Mouse (Mus musculus) C2C12 (cell line): Measurements from ENCODE around the gene Vmo1. TPM values are rescaled to one million over a fixed set of nuclear protein-coding genes. Genes with fewer than 3 reads are reported as not detected.

Experiments
- H3K27me3 ChIP-seq: one replicate; pipeline ENCODE4 v1.6.1; 2011; ENCODE audit not compliant: control insufficient read depth, insufficient read depth, insufficient read length
- H3K36me3 ChIP-seq: one replicate; pipeline ENCODE4 v1.6.1; 2011; ENCODE audit not compliant: control insufficient read depth, insufficient read depth
- H3K4me3 ChIP-seq: one replicate; pipeline ENCODE4 v1.5.1; 2011; ENCODE audit warnings: mild to moderate bottlenecking, control low read depth; ENCODE audit not compliant: poor library complexity, insufficient read depth, severe bottlenecking
- H3K79me2 ChIP-seq: one replicate; pipeline ENCODE4 v1.6.1; 2011; ENCODE audit not compliant: control insufficient read depth, insufficient read depth
- H3K79me3 ChIP-seq: one replicate; pipeline ENCODE4 v1.6.1; 2011; ENCODE audit warnings: low read depth, control low read depth
- H3ac ChIP-seq: one replicate; pipeline ENCODE3; 2011; ENCODE audit warnings: low read depth; ENCODE audit not compliant: control insufficient read depth, insufficient read length
- CEBPB ChIP-seq: IDR thresholded peaks from one replicate; pipeline ENCODE4 v1.6.1; 2011; ENCODE audit warnings: low read depth, mild to moderate bottlenecking, control low read depth, moderate library complexity
- CTCF ChIP-seq: IDR thresholded peaks from one replicate; pipeline ENCODE4 v1.5.1; 2011; ENCODE audit not compliant: control insufficient read depth, insufficient read depth, insufficient read length
- FOSL1 ChIP-seq: IDR thresholded peaks from one replicate; pipeline ENCODE4 v1.8.0; 2011; ENCODE audit warnings: mild to moderate bottlenecking, low read length; ENCODE audit not compliant: poor library complexity, insufficient read depth, severe bottlenecking
- MAX ChIP-seq: IDR thresholded peaks from one replicate; pipeline ENCODE4 v1.6.1; 2011; ENCODE audit warnings: mild to moderate bottlenecking, control low read depth
- MYOD1 ChIP-seq: IDR thresholded peaks from one replicate; pipeline ENCODE4 v1.6.1; 2011; ENCODE audit warnings: low read depth; ENCODE audit not compliant: control insufficient read depth, insufficient read length
- MYOG ChIP-seq: IDR thresholded peaks from one replicate; pipeline ENCODE4 v1.6.1; 2011; ENCODE audit not compliant: control insufficient read depth, insufficient read length; ENCODE audit errors: extremely low read depth
- USF1 ChIP-seq: IDR thresholded peaks from one replicate; pipeline ENCODE4 v1.6.1; 2011; ENCODE audit warnings: low read depth, mild to moderate bottlenecking, control low read depth, moderate library complexity
- polyA plus RNA-seq: library from polyadenylated mRNA; unstranded; fragments of >200 nt; fragmentation: generic; extraction: Trizol; gene quantifications from one replicate; pipeline ENCODE4 v1.2.1, GENCODE M21; 2012; ENCODE audit warnings: missing spikeins

Gene Vmo1
- polyA plus RNA-seq, 1 experiment, result not detected

DNA sequence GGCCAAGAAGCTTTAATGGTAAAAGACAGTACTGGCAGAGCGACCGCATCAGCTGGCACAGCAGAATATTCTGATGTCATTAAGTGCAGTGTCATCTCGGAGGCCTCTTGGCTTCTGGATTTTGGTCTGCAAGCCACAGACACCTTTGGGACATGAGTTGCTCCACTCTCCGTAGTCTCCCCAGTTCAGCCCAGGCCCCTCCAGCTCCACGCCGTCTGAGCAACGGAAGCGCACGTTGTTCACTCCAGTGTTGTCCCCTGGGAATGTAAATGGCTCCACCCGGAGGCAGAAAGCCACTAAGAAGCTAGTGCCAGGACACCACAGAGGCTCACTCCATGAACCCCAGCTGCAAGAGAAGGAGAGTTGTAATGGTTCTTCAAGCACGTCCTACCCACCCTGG lies 896 bp downstream of the Vmo1 start:
- H3K79me2 ChIP-seq, result no peaks in the 10 kb centered on the region
- no peak overlapping the region for H3K4me3 ChIP-seq
- no peak for TF ChIP-seq CEBPB
- no peak for TF ChIP-seq MYOD1
- no peak for TF ChIP-seq MYOG
- H3K36me3 ChIP-seq, result no peaks in the 10 kb centered on the region
- no peak overlapping the region for H3ac ChIP-seq
- H3K79me3 ChIP-seq, result no peaks in the 10 kb centered on the region
- H3K27me3 ChIP-seq, result peaks cover 34% of the 10 kb centered on the region

DNA sequence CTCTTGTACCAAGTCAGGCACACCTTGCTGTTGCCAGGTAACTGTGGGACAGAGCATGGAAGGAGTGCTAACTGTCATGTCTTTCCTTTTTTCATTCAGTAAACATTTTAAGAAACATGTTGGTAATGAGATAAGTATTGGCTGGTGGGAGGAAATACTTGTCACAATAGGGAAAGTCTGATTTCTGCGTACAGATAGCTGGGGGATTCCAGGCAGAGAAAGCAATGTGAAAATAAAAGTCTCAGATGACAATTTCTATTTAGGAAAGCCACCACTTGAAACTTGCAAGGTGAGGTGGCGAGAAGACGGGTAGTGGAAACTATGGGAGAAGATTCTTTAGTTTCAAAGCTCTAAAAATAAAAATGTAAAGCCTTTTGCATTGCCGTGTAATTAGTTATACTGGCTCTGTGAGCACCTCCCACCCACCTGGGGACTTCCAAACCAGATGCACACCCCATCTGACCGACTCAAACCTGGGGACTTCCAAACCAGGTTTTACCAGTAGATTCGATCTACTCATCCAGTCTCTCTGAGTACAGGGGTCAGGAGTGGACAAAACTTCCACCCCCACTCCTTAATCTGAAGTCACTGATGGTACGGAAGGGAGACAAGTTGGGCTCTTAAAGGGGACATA lies 1.6 kb downstream of the Vmo1 start:
- H3ac ChIP-seq, result no peak overlapping the region
- no peak for TF ChIP-seq FOSL1
- TF ChIP-seq CEBPB, result no peak
- no peak for TF ChIP-seq MYOD1
- TF ChIP-seq MYOG, result no peak
- no peak for TF ChIP-seq CTCF
- TF ChIP-seq MAX, result no peak
- no peak for TF ChIP-seq USF1
- no peaks in the 10 kb centered on the region for H3K79me3 ChIP-seq

DNA sequence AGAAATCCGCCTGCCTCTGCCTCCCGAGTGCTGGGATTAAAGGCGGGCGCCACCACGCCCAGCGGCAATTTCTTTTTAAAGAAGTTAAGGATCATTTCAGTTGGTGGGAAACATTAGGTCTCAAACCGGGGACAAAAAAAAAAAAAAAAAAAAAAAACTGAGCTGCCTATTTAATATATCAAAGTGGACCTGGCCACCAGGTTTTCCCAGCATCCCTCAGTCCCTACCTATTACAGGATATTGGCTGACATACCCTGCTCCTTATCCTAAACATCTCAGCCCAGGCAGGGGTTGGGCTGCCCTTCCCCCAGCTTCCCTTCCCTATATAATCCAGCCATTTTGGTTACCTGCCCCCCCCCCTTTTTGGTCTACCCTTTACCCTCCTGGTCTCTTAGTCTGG lies 2.6 kb downstream of the Vmo1 start:
- Histone ChIP-seq H3K79me3 (no peaks in the 10 kb centered on the region), H3K79me2 (no peaks in the 10 kb centered on the region), H3ac (no peak overlapping the region), H3K27me3 (peaks cover 43% of the 10 kb centered on the region), H3K36me3 (no peaks in the 10 kb centered on the region), H3K4me3 (no peak overlapping the region)
- TF ChIP-seq MYOG (no peak), FOSL1 (no peak), MAX (no peak), USF1 (no peak), CEBPB (no peak), MYOD1 (no peak), CTCF (no peak)

More for the DNA sequence above, 1.6 kb downstream of the Vmo1 start:
- peaks cover 41% of the 10 kb centered on the region for H3K27me3 ChIP-seq
- H3K36me3 ChIP-seq, result no peaks in the 10 kb centered on the region
- no peaks in the 10 kb centered on the region for H3K79me2 ChIP-seq
- H3K4me3 ChIP-seq, result no peak overlapping the region

DNA sequence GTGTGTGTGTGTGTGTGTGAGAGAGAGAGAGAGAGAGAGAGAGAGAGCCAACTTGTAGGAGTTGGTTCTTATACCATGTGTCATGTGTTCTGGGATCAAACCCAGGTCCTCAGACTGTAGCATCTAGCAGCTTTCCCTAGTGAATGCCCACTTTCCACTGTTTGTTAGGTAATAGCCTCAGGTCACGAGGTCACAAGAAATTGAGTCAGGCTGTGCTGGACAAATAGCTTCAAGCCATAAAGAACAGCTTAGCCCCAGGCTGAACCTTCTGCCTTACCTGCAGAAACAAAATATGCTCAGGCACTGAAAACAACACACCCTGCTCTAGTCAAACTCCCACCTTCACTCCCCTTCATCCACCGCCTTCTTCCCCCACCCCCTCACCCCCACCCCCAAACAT lies 3.2 kb downstream of the Vmo1 start:
- TF ChIP-seq FOSL1, result no peak
- TF ChIP-seq USF1, result no peak
- no peak for TF ChIP-seq CTCF
- TF ChIP-seq MYOG, result no peak
- no peak for TF ChIP-seq CEBPB
- no peak for TF ChIP-seq MYOD1
- TF ChIP-seq MAX, result no peak
- no peak overlapping the region for H3ac ChIP-seq
- no peaks in the 10 kb centered on the region for H3K79me3 ChIP-seq
- no peaks in the 10 kb centered on the region for H3K36me3 ChIP-seq
- H3K79me2 ChIP-seq, result no peaks in the 10 kb centered on the region
- peaks cover 43% of the 10 kb centered on the region for H3K27me3 ChIP-seq
- no peak overlapping the region for H3K4me3 ChIP-seq

- Histone ChIP-seq H3K79me2 (no peaks in the 10 kb centered on the region), H3K36me3 (no peaks in the 10 kb centered on the region), H3K27me3 (peaks cover 48% of the 10 kb centered on the region), H3K4me3 (no peak overlapping the region), H3K79me3 (no peaks in the 10 kb centered on the region), H3ac (no peak overlapping the region)
- peak; percentile 51 for TF ChIP-seq CTCF
- no peak for TF ChIP-seq FOSL1
- TF ChIP-seq CEBPB, result no peak
Measured at GRCm38 (mm10) chr11:70509753-70510564, 4.5 kb downstream of the Vmo1 start.

- no peaks in the 10 kb centered on the region for H3K79me3 ChIP-seq
- TF ChIP-seq FOSL1, result no peak
- no peak for TF ChIP-seq USF1
- TF ChIP-seq CTCF, result no peak
- TF ChIP-seq MYOG, result no peak
- H3K79me2 ChIP-seq, result no peaks in the 10 kb centered on the region
- H3K36me3 ChIP-seq, result no peaks in the 10 kb centered on the region
- no peak overlapping the region for H3ac ChIP-seq
- peaks cover 36% of the 10 kb centered on the region for H3K27me3 ChIP-seq
- H3K4me3 ChIP-seq, result no peak overlapping the region
Measured at GRCm38 (mm10) chr11:70506962-70507515, 7.4 kb downstream of the Vmo1 start.
